Mouse (Mus musculus): ENCODE results near the gene Ccdc88b. TPM values are rescaled to one million over a fixed set of nuclear protein-coding genes. Genes with fewer than 3 reads are reported as not detected.

Ccdc88b gene
- polyA plus RNA-seq, 1 experiment, result 0.27 TPM

GRCm38 (mm10) chr19:6840475-6841291, 17.3 kb downstream of the Ccdc88b start, which contains the start of gene Rps6ka4:
Gene Rps6ka4, minus strand, starts transcription at chr19:6840636.
- peak; percentile 23 for TF ChIP-seq MAX (IDR thresholded peaks at IDR 0.05)
- no peak for TF ChIP-seq FOSL1 (IDR thresholded peaks at IDR 0.05; ENCODE audit: insufficient read depth, low read length, poor library complexity, severe bottlenecking)
- H3K79me2 ChIP-seq (ENCODE audit: control insufficient read depth, insufficient read depth), result peaks cover 42% of the 10 kb centered on the region
- H3K79me3 ChIP-seq (ENCODE audit: low read depth), result peaks cover 11% of the 10 kb centered on the region
- H3K4me3 ChIP-seq (ENCODE audit: insufficient read depth, poor library complexity, severe bottlenecking), result peak within 1 kb of the TSS; percentile 93
- peaks cover 38% of the 10 kb centered on the region for H3K36me3 ChIP-seq (ENCODE audit: control insufficient read depth, insufficient read depth)
- H3K27me3 ChIP-seq (ENCODE audit: control insufficient read depth, insufficient read depth, insufficient read length), result no peaks in the 10 kb centered on the region
- H3ac ChIP-seq (ENCODE audit: control insufficient read depth, insufficient read length, low read depth), result peak within 1 kb of the TSS; percentile 89

- no peaks in the 10 kb centered on the region for H3K27me3 ChIP-seq (ENCODE audit: control insufficient read depth, insufficient read depth, insufficient read length)
- H3K4me3 ChIP-seq (ENCODE audit: insufficient read depth, poor library complexity, severe bottlenecking), result peak overlapping the region; percentile 93
- peaks cover 11% of the 10 kb centered on the region for H3K79me3 ChIP-seq (ENCODE audit: low read depth)
- peaks cover 42% of the 10 kb centered on the region for H3K79me2 ChIP-seq (ENCODE audit: control insufficient read depth, insufficient read depth)
- TF ChIP-seq MYOG (IDR thresholded peaks at IDR 0.05; ENCODE audit: control insufficient read depth, extremely low read depth, insufficient read length) (no peak), MYOD1 (IDR thresholded peaks at IDR 0.05; ENCODE audit: control insufficient read depth, insufficient read length, low read depth) (no peak), MAX (IDR thresholded peaks at IDR 0.05) (no peak), CEBPB (IDR thresholded peaks at IDR 0.05; ENCODE audit: low read depth) (no peak), CTCF (IDR thresholded peaks at IDR 0.05; ENCODE audit: control insufficient read depth, insufficient read depth, insufficient read length) (no peak), USF1 (IDR thresholded peaks at IDR 0.05; ENCODE audit: low read depth) (no peak), FOSL1 (IDR thresholded peaks at IDR 0.05; ENCODE audit: insufficient read depth, low read length, poor library complexity, severe bottlenecking) (no peak)
- peaks cover 46% of the 10 kb centered on the region for H3K36me3 ChIP-seq (ENCODE audit: control insufficient read depth, insufficient read depth)
- peak overlapping the region; percentile 89 for H3ac ChIP-seq (ENCODE audit: control insufficient read depth, insufficient read length, low read depth)
These were observed 18.2 kb downstream of the Ccdc88b start for GRCm38 (mm10) chr19:6839615-6840474.

- H3K27me3 ChIP-seq (ENCODE audit: control insufficient read depth, insufficient read depth, insufficient read length), result no peaks in the 10 kb centered on the region
- H3ac ChIP-seq (ENCODE audit: control insufficient read depth, insufficient read length, low read depth), result no peak overlapping the region
- H3K4me3 ChIP-seq (ENCODE audit: insufficient read depth, poor library complexity, severe bottlenecking), result no peak overlapping the region
- no peak for TF ChIP-seq MYOD1 (IDR thresholded peaks at IDR 0.05; ENCODE audit: control insufficient read depth, insufficient read length, low read depth)
- no peak for TF ChIP-seq MAX (IDR thresholded peaks at IDR 0.05)
- TF ChIP-seq CEBPB (IDR thresholded peaks at IDR 0.05; ENCODE audit: low read depth), result no peak
- no peak for TF ChIP-seq MYOG (IDR thresholded peaks at IDR 0.05; ENCODE audit: control insufficient read depth, extremely low read depth, insufficient read length)
- no peak for TF ChIP-seq FOSL1 (IDR thresholded peaks at IDR 0.05; ENCODE audit: insufficient read depth, low read length, poor library complexity, severe bottlenecking)
- TF ChIP-seq USF1 (IDR thresholded peaks at IDR 0.05; ENCODE audit: low read depth), result no peak
- TF ChIP-seq CTCF (IDR thresholded peaks at IDR 0.05; ENCODE audit: control insufficient read depth, insufficient read depth, insufficient read length), result no peak
- peaks cover 8% of the 10 kb centered on the region for H3K79me2 ChIP-seq (ENCODE audit: control insufficient read depth, insufficient read depth)
- peaks cover 2% of the 10 kb centered on the region for H3K79me3 ChIP-seq (ENCODE audit: low read depth)
- H3K36me3 ChIP-seq (ENCODE audit: control insufficient read depth, insufficient read depth), result peaks cover 82% of the 10 kb centered on the region
These were observed 25.6 kb downstream of the Ccdc88b start for GRCm38 (mm10) chr19:6832363-6832762.

GRCm38 (mm10) chr19:6831331-6831730, 26.7 kb downstream of the Ccdc88b start:
- H3ac ChIP-seq (ENCODE audit: control insufficient read depth, insufficient read length, low read depth), result no peak overlapping the region
- H3K4me3 ChIP-seq (ENCODE audit: insufficient read depth, poor library complexity, severe bottlenecking), result no peak overlapping the region
- no peaks in the 10 kb centered on the region for H3K27me3 ChIP-seq (ENCODE audit: control insufficient read depth, insufficient read depth, insufficient read length)
- no peaks in the 10 kb centered on the region for H3K79me2 ChIP-seq (ENCODE audit: control insufficient read depth, insufficient read depth)
- H3K36me3 ChIP-seq (ENCODE audit: control insufficient read depth, insufficient read depth), result peaks cover 72% of the 10 kb centered on the region
- TF ChIP-seq MYOD1 (IDR thresholded peaks at IDR 0.05; ENCODE audit: control insufficient read depth, insufficient read length, low read depth) (no peak), MYOG (IDR thresholded peaks at IDR 0.05; ENCODE audit: control insufficient read depth, extremely low read depth, insufficient read length) (no peak), MAX (IDR thresholded peaks at IDR 0.05) (no peak), CTCF (IDR thresholded peaks at IDR 0.05; ENCODE audit: control insufficient read depth, insufficient read depth, insufficient read length) (no peak)
- H3K79me3 ChIP-seq (ENCODE audit: low read depth), result no peaks in the 10 kb centered on the region

GRCm38 (mm10) chr19:6830556-6831316, 27.3 kb downstream of the Ccdc88b start:
- H3K79me2 ChIP-seq (ENCODE audit: control insufficient read depth, insufficient read depth), result no peaks in the 10 kb centered on the region
- no peaks in the 10 kb centered on the region for H3K27me3 ChIP-seq (ENCODE audit: control insufficient read depth, insufficient read depth, insufficient read length)
- no peak overlapping the region for H3ac ChIP-seq (ENCODE audit: control insufficient read depth, insufficient read length, low read depth)
- no peak for TF ChIP-seq CTCF (IDR thresholded peaks at IDR 0.05; ENCODE audit: control insufficient read depth, insufficient read depth, insufficient read length)
- no peaks in the 10 kb centered on the region for H3K79me3 ChIP-seq (ENCODE audit: low read depth)
- peaks cover 66% of the 10 kb centered on the region for H3K36me3 ChIP-seq (ENCODE audit: control insufficient read depth, insufficient read depth)
- no peak overlapping the region for H3K4me3 ChIP-seq (ENCODE audit: insufficient read depth, poor library complexity, severe bottlenecking)
